In genomic region chr10:83164901-83165435, GRCm38 (mm10) we compare ENCODE assay signal across 25 mouse cellular contexts.
DNase-seq lines count a peak whose midpoint lies in the region; ATAC-seq and TF ChIP-seq lines count a peak whose summit lies in the region.
"Had no signal": no experiment of that assay in that cellular context is flagged by ENCODE, and none has a peak within 500 bp of the region (broad histone marks: within the 10 kb centered on the region; RNA-seq: fewer than 3 reads in every experiment).

No protein-coding gene starts in this region.

- ATAC-seq in hindbrain, postnatal 0 days: no peak
- ATAC-seq in hindbrain, embryonic 13.5 days (ENCODE audit: low FRiP score): no peak
- ATAC-seq: activated CD4-positive, CD25-positive, alpha-beta regulatory T cell, adult 4 months; CD4-positive, CD25-positive, alpha-beta regulatory T cell, adult 4 months; forebrain, embryonic 16.5 days; intestine, embryonic 16.5 days; Patski had no signal

- H3K4me3 ChIP-seq in hindbrain, postnatal 0 days (ENCODE audit: low read length): no peak overlapping the region
- H3K4me3 ChIP-seq in hindbrain, embryonic 13.5 days: no peak overlapping the region
- no peak overlapping the region for H3K4me3 ChIP-seq in embryonic fibroblast, embryonic 13.5 days (ENCODE audit: insufficient read depth, low read length)
- H3K4me3 ChIP-seq: embryonic facial prominence, embryonic 15.5 days; forebrain, embryonic 12.5 days; heart, adult 2 months; heart, embryonic 15.5 days had no signal

- 0 out of 2 replicates have a peak, but pooled peaks cover 17% of the 10 kb centered on the region for H3K4me1 ChIP-seq in hindbrain, postnatal 0 days (ENCODE audit: insufficient read depth, low read length)
- peaks cover 50% of the 10 kb centered on the region for H3K4me1 ChIP-seq in hindbrain, embryonic 13.5 days (replicated peaks)
- peaks cover 4% of the 10 kb centered on the region; the same call in 1 of the 2 replicates for H3K4me1 ChIP-seq in embryonic fibroblast, embryonic 13.5 days (ENCODE audit: control insufficient read depth, insufficient read depth, low read length)

- no peak for TF ChIP-seq POLR2A in embryonic fibroblast, embryonic 13.5 days (IDR thresholded peaks at IDR 0.05; ENCODE audit: low read depth, low read length)

- no peak overlapping the region for H3K4me2 ChIP-seq in hindbrain, postnatal 0 days (ENCODE audit: low read depth, low read length)
- H3K4me2 ChIP-seq in hindbrain, embryonic 13.5 days: no peak overlapping the region
- H3K4me2 ChIP-seq: embryonic facial prominence, embryonic 15.5 days; forebrain, embryonic 12.5 days; heart, embryonic 11.5 days; heart, embryonic 15.5 days; hindbrain, embryonic 14.5 days had no signal

- no peak overlapping the region for H3K27ac ChIP-seq in hindbrain, postnatal 0 days
- H3K27ac ChIP-seq in hindbrain, embryonic 13.5 days: no peak overlapping the region
- peak overlapping the region; percentile 1 for H3K27ac ChIP-seq in embryonic fibroblast, embryonic 13.5 days (ENCODE audit: insufficient read depth, low read length)
- H3K27ac ChIP-seq: forebrain, embryonic 12.5 days; heart, adult 2 months; heart, embryonic 15.5 days; hindbrain, embryonic 14.5 days had no signal

- peak; percentile 49 for DNase-seq in hindbrain, postnatal 0 days (ENCODE audit: low spot score)
- DNase-seq in 3T3-L1 (ENCODE audit: low read depth, low spot score): peak; percentile 17
- DNase-seq in MN1 (ENCODE audit: low spot score): peak; percentile 64
- no peak for DNase-seq in right cerebral cortex, postnatal 4 days
- DNase-seq: adrenal gland, postnatal 25 days; B cell, adult 2 months; cerebellum, adult 11-12 months; cerebellum, adult 9-10 months; embryo, embryonic 11 days; gastrocnemius, postnatal 14 days; heart, adult 2 months; heart, postnatal 14 days had no signal

- 49% methylated on average over 8 of the region's 9 CpGs for WGBS in hindbrain, postnatal 0 days
- 76% methylated on average over 9 of the region's 9 CpGs for WGBS in hindbrain, embryonic 13.5 days

- H3K36me3 ChIP-seq in hindbrain, postnatal 0 days (ENCODE audit: insufficient read depth, low read length): no peaks in the 10 kb centered on the region
- no peaks in the 10 kb centered on the region for H3K36me3 ChIP-seq in hindbrain, embryonic 13.5 days
- H3K36me3 ChIP-seq: embryonic facial prominence, embryonic 15.5 days; forebrain, embryonic 12.5 days; heart, embryonic 15.5 days had no signal

- H3K9me3 ChIP-seq in hindbrain, postnatal 0 days (ENCODE audit: low read length): no peaks in the 10 kb centered on the region
- no peaks in the 10 kb centered on the region for H3K9me3 ChIP-seq in hindbrain, embryonic 13.5 days
- H3K9me3 ChIP-seq: embryonic facial prominence, embryonic 15.5 days; forebrain, embryonic 12.5 days; G1E; heart, embryonic 15.5 days had no signal

- TF ChIP-seq CTCF in hindbrain, postnatal 0 days (IDR thresholded peaks at IDR 0.05; ENCODE audit: low read depth): no peak
- TF ChIP-seq CTCF in embryonic fibroblast, embryonic 13.5 days (IDR thresholded peaks at IDR 0.05; ENCODE audit: borderline replicate concordance, insufficient read depth, low read length): no peak

- no peak overlapping the region for H3K9ac ChIP-seq in hindbrain, postnatal 0 days (replicated peaks; ENCODE audit: low read length)
- no peak overlapping the region for H3K9ac ChIP-seq in hindbrain, embryonic 13.5 days
- H3K9ac ChIP-seq: embryonic facial prominence, embryonic 15.5 days; forebrain, embryonic 12.5 days; heart, embryonic 15.5 days; hindbrain, embryonic 14.5 days had no signal

- no peaks in the 10 kb centered on the region for H3K27me3 ChIP-seq in hindbrain, postnatal 0 days (ENCODE audit: insufficient read depth, low read length)
- no peaks in the 10 kb centered on the region for H3K27me3 ChIP-seq in hindbrain, embryonic 13.5 days
- H3K27me3 ChIP-seq: embryonic facial prominence, embryonic 15.5 days; forebrain, embryonic 12.5 days; heart, embryonic 15.5 days; Patski had no signal
